Mouse (Mus musculus) myocyte (in vitro differentiated cells): Measurements from ENCODE around the gene Tenm4.

Source experiments
- CEBPB ChIP-seq: IDR thresholded peaks from 2 replicates; pipeline ENCODE4 v1.6.1; 2011; ENCODE audit warnings: mild to moderate bottlenecking, moderate library complexity; ENCODE audit not compliant: poor library complexity, insufficient read depth, severe bottlenecking
- MAX ChIP-seq: IDR thresholded peaks from one replicate; pipeline ENCODE4 v1.6.1; 2011; ENCODE audit warnings: low read depth, mild to moderate bottlenecking, control low read depth
- MYOG ChIP-seq, 3 experiments: IDR thresholded peaks; one replicate each; pipeline ENCODE4 v1.6.1; 2011; ENCODE audit warnings: control low read depth in 2 of 3, low read depth in 2 of 3, mild to moderate bottlenecking in 2 of 3; ENCODE audit not compliant: insufficient read length in 2 of 3, control insufficient read depth in 1 of 3, insufficient read depth in 1 of 3
- POLR2AphosphoS2 ChIP-seq: IDR thresholded peaks from one replicate; pipeline ENCODE4 v1.6.1; 2011; ENCODE audit warnings: low read depth, control low read depth; ENCODE audit not compliant: insufficient read length
- USF1 ChIP-seq: IDR thresholded peaks from one replicate; pipeline ENCODE4 v1.6.1; 2011; ENCODE audit warnings: low read depth, mild to moderate bottlenecking, control low read depth, moderate library complexity

DNA sequence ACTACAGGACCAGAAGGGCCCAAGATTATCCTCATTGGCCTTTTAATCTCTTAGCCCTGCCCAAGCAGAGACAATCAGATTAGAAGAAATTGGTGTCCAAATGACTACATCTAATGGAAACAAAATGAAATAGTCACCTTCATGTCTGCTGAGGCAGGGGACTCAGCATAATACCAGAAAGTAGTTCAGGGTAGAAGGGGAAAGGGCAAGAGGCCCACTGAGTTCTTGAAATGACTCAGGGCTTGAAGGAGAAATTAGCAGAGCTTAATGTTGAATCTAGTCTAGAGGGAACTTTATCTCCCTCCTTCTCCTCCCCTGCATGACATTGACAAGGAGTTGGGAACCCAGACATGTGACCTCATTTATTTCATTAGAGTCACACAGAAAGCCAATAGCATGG, 643.5 kb downstream of the Tenm4 start:
- TF ChIP-seq POLR2AphosphoS2 (no peak), MAX (no peak), MYOG (IDR thresholded peaks at IDR 0.05; ENCODE audit: control insufficient read depth in 1 of 3, insufficient read depth in 1 of 3, insufficient read length in 2 of 3, low read depth in 2 of 3) (no peak), CEBPB (no peak), USF1 (no peak)
